Mouse (Mus musculus): ENCODE results near the gene Gm10645.

DNA sequence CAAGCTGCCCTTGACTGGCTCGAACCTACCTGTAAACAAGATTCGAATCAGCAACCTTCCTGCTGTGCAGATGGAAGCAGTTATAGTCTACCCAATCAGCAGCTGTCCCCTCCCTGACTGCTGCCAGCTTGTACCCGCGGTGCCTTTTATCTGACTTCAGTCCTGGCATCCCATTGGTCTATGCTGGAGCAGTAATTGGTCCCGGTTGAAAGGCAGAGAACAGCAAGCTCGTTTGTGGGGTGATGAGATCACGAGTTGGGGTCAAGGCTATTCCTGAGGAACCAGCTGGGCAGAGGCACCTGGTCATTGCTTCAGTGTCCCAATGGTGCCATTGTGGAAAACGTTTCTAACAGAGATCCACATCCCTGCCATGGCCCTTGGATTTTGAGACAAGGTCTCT lies 33.7 kb upstream of the Gm10645 start:
- TF ChIP-seq POLR2A (IDR thresholded peaks at IDR 0.05; ENCODE audit: borderline replicate concordance, extremely low read depth, low read depth, low read length): no peak
- TF ChIP-seq CTCF (IDR thresholded peaks at IDR 0.05; ENCODE audit: insufficient read depth, low read length): no peak
